Mouse (Mus musculus) Patski (cell line): ENCODE data around the gene Taf7l. TPM values are rescaled to one million over a fixed set of nuclear protein-coding genes. Genes with fewer than 3 reads are reported as not detected.

Experiments
- ATAC-seq: fragments of 100-300 bp; one replicate; pipeline ENCODE4 v1.8.0; 2021
- CTCF ChIA-PET: fragments of 350-600 bp; sonication (Branson Sonifier 250); formaldehyde crosslinking; loops from one replicate; lab custom pipeline; 2022; ENCODE audit warnings: inconsistent platforms; lab: Charles Lee
- POLR2A ChIA-PET: fragments of 350-600 bp; sonication (Branson Sonifier 250); formaldehyde crosslinking; loops from one replicate; lab custom pipeline; 2022; ENCODE audit warnings: antibody characterized with exemption, inconsistent platforms; lab: Charles Lee
- DNase-seq: peaks from one replicate; pipeline ENCODE4 v3.0.0-alpha.2; 2011; ENCODE audit warnings: low read depth, low spot score
- H3K27me3 ChIP-seq: fragments of 371-371 bp; one replicate; pipeline ENCODE4 v1.5.1; 2021
- CTCF ChIP-seq: fragments of 100-300 bp; IDR thresholded peaks from one replicate; pipeline ENCODE4 v1.5.1; 2021
- in situ Hi-C: fragments of 300-500 bp; cut with MboI; formaldehyde crosslinking; loops from 3 replicates; pipeline ENCODE4 v1.11.1; 2018; ENCODE audit warnings: low pct_unique_long_range_greater_than_20kb, mixed read lengths
- polyA plus RNA-seq: library from polyadenylated mRNA; unstranded; gene quantifications from one replicate; pipeline ENCODE4 v1.2.3, GENCODE M21; 2021

The Taf7l gene
- polyA plus RNA-seq = not detected

- no peak for TF ChIP-seq CTCF
- POLR2A ChIA-PET = no interaction called here
- in situ Hi-C loops = no loop called here
- no peak for DNase-seq
- CTCF ChIA-PET = no interaction called here
- no peak for ATAC-seq
- H3K27me3 ChIP-seq = peaks cover 32% of the 10 kb centered on the region
Measured at GRCm38 (mm10) chrX:134476290-134476689, at the start of gene Taf7l. Taf7l (minus strand) TSS chrX:134476490.

GRCm38 (mm10) chrX:134525260-134525659 is 49.0 kb upstream of the Taf7l start:
- POLR2A ChIA-PET = no interaction called here
- ATAC-seq (no peak), DNase-seq (no peak)
- TF ChIP-seq CTCF = no peak
- in situ Hi-C loops = no loop called here
- CTCF ChIA-PET = no interaction called here
- peaks cover 12% of the 10 kb centered on the region for H3K27me3 ChIP-seq

- H3K27me3 ChIP-seq = peaks cover 12% of the 10 kb centered on the region
- POLR2A ChIA-PET = no interaction called here
- in situ Hi-C loops = no loop called here
- DNase-seq (no peak), ATAC-seq (no peak)
- CTCF ChIA-PET = interaction anchor here (1.3 kb wide), 1 partner anchor 9 kb away, joined by 3 read pairs; no protein-coding TSS in a partner anchor
- TF ChIP-seq CTCF = no peak
Measured at GRCm38 (mm10) chrX:134523772-134524171, 47.5 kb upstream of the Taf7l start.

GRCm38 (mm10) chrX:134509473-134509872 is 33.2 kb upstream of the Taf7l start:
- in situ Hi-C loops = no loop called here
- ATAC-seq (no peak), DNase-seq (no peak)
- no peaks in the 10 kb centered on the region for H3K27me3 ChIP-seq
- POLR2A ChIA-PET = no interaction called here
- CTCF ChIA-PET = interaction anchor here (1.2 to 1.8 kb wide), 3 partner anchors 10 to 23 kb away, joined by 5 to 8 read pairs (median 6); no protein-coding TSS in a partner anchor
- TF ChIP-seq CTCF = peak; percentile 54

- in situ Hi-C loops = no loop called here
Measured at GRCm38 (mm10) chrX:134507977-134508376, 31.7 kb upstream of the Taf7l start.

GRCm38 (mm10) chrX:134500651-134501050 is 24.4 kb upstream of the Taf7l start:
- in situ Hi-C loops = no loop called here
- H3K27me3 ChIP-seq = peaks cover 10% of the 10 kb centered on the region
- CTCF ChIA-PET = no interaction called here
- ATAC-seq = no peak
- TF ChIP-seq CTCF = no peak
- no peak for DNase-seq
- POLR2A ChIA-PET = no interaction called here

More at GRCm38 (mm10) chrX:134507977-134508376, 31.7 kb upstream of the Taf7l start:
- DNase-seq (no peak), ATAC-seq (no peak)
- no peaks in the 10 kb centered on the region for H3K27me3 ChIP-seq
- CTCF ChIA-PET = interaction anchor here (1.8 kb wide), 1 partner anchor 34 kb away, joined by 4 read pairs; the partner anchor contains the start of gene Timm8a1
- POLR2A ChIA-PET = no interaction called here
- peak; percentile 8 for TF ChIP-seq CTCF

- in situ Hi-C loops = no loop called here
- ChIA-PET POLR2A (no interaction called here), CTCF (no interaction called here)
- DNase-seq (no peak), ATAC-seq (no peak)
- no peak for TF ChIP-seq CTCF
- H3K27me3 ChIP-seq = peaks cover 18% of the 10 kb centered on the region
Measured at GRCm38 (mm10) chrX:134481720-134482119, 5.4 kb upstream of the Taf7l start.

GRCm38 (mm10) chrX:134474988-134475710 is 1.1 kb downstream of the Taf7l start:
- ChIA-PET CTCF (no interaction called here), POLR2A (no interaction called here)
- DNase-seq (no peak), ATAC-seq (no peak)
- TF ChIP-seq CTCF = no peak
- in situ Hi-C loops = no loop called here
- peaks cover 42% of the 10 kb centered on the region for H3K27me3 ChIP-seq

GRCm38 (mm10) chrX:134427307-134427706 is 49.0 kb downstream of the Taf7l start:
- ATAC-seq = no peak
- in situ Hi-C loops = no loop called here
- peaks cover 12% of the 10 kb centered on the region for H3K27me3 ChIP-seq
- ChIA-PET CTCF (no interaction called here), POLR2A (no interaction called here)
- DNase-seq = no peak
- TF ChIP-seq CTCF = no peak

GRCm38 (mm10) chrX:134426819-134427218 is 49.5 kb downstream of the Taf7l start:
- in situ Hi-C loops = no loop called here
- POLR2A ChIA-PET = no interaction called here
- CTCF ChIA-PET = no interaction called here

GRCm38 (mm10) chrX:134425798-134426197 is 50.5 kb downstream of the Taf7l start:
- CTCF ChIA-PET = no interaction called here
- TF ChIP-seq CTCF = no peak
- DNase-seq = no peak
- H3K27me3 ChIP-seq = peaks cover 12% of the 10 kb centered on the region
- POLR2A ChIA-PET = no interaction called here
- ATAC-seq = no peak
- in situ Hi-C loops = no loop called here

More at GRCm38 (mm10) chrX:134426819-134427218, 49.5 kb downstream of the Taf7l start:
- ATAC-seq (no peak), DNase-seq (no peak)
- no peak for TF ChIP-seq CTCF
- H3K27me3 ChIP-seq = peaks cover 12% of the 10 kb centered on the region
